Mouse (Mus musculus): Measurements from ENCODE around the gene Ankrd13b. TPM values are rescaled to one million over a fixed set of nuclear protein-coding genes. Genes with fewer than 3 reads are reported as not detected.
"Not testable (repeated sequence)": the region's sequence is repeated elsewhere in the genome, so short reads cannot be mapped to it uniquely, and the experiment has no call there.

The Ankrd13b gene
- 0.37 and 0.67 TPM in 2 replicates for total RNA-seq (2014; rRNA removed)
- 4.8 and 8.0 TPM in 2 replicates for polyA plus RNA-seq (2012; rRNA removed)

- Histone ChIP-seq H3K27me3 (ENCODE audit: control insufficient read depth, insufficient read depth, low read length) (no peaks in the 10 kb centered on the region), H3K36me3 (ENCODE audit: control insufficient read depth, insufficient read depth, low read length) (no peaks in the 10 kb centered on the region)
These were observed at the start of gene Ankrd13b for GRCm38 (mm10) chr11:77489591-77490235. Gene Ankrd13b, minus strand, starts transcription at chr11:77489678.

DNA sequence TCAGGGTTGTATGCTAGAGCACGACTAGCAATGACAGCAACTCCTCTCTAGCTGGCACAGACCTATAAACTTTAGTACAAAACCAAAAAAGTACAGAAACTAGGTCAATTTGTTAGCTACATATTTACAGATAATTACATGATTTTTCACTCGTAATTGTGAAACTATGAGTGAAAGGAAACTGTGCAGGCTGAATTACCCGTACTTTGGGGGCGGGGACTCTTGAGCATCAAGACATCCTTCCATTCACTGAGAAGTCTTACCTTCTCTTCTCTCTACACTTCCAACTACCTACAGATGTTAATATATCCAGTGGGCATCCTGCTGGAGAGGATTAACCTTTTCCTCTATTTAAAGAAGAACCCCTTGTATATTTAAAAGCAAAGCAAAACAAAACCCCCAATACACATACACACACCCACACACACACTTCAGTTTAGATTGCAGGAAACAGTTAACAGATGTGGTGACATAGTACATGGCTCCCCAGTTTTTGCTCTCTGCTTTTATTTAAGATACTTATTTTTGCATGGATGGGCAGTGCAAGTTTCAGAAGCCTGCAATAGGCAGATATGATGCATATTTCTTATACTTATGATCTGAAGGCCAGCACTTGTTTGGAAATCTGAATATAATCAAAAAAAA, 42.8 kb upstream of the Ankrd13b start:
- no peak for DNase-seq (ENCODE audit: extremely low read depth, low read depth, low spot score)
- WGBS = 69% methylated on average over 4 of the region's 4 CpGs
- Histone ChIP-seq H3K27me3 (ENCODE audit: control insufficient read depth, insufficient read depth, low read length) (no peaks in the 10 kb centered on the region), H3K9ac (ENCODE audit: low read depth, low read length) (no peak overlapping the region), H3K79me2 (ENCODE audit: control insufficient read depth, insufficient read depth, low read length) (no peaks in the 10 kb centered on the region), H3K4me3 (ENCODE audit: insufficient read depth, low read depth, low read length) (no peak overlapping the region), H3K27ac (replicated peaks; ENCODE audit: insufficient read depth, low read depth, low read length) (no peak overlapping the region), H3K36me3 (ENCODE audit: control insufficient read depth, insufficient read depth, low read length) (peaks cover 14% of the 10 kb centered on the region), H3K4me1 (ENCODE audit: control insufficient read depth, insufficient read depth, low read length) (no peaks in the 10 kb centered on the region)
- TF ChIP-seq CTCF (IDR thresholded peaks at IDR 0.05; ENCODE audit: low read depth, low read length) = no peak
- TF ChIP-seq POLR2A (IDR thresholded peaks at IDR 0.05; ENCODE audit: extremely low read depth, insufficient read depth, low read length) = no peak

More at GRCm38 (mm10) chr11:77489591-77490235, at the start of gene Ankrd13b:
- Histone ChIP-seq H3K79me2 (ENCODE audit: control insufficient read depth, insufficient read depth, low read length) (peaks cover 3% of the 10 kb centered on the region; the same call in 1 of the 2 replicates), H3K9ac (ENCODE audit: low read depth, low read length) (peak within 1 kb of the TSS; percentile 76), H3K4me1 (ENCODE audit: control insufficient read depth, insufficient read depth, low read length) (peaks cover 16% of the 10 kb centered on the region), H3K27ac (replicated peaks; ENCODE audit: insufficient read depth, low read depth, low read length) (no peak within 1 kb of the TSS), H3K4me3 (ENCODE audit: insufficient read depth, low read depth, low read length) (peak within 1 kb of the TSS; percentile 70)
- peak; percentile 56 for DNase-seq (ENCODE audit: extremely low read depth, low read depth, low spot score)
- 6% methylated on average over 70 of the region's 87 CpGs for WGBS
- no peak for TF ChIP-seq CTCF (IDR thresholded peaks at IDR 0.05; ENCODE audit: low read depth, low read length)
- TF ChIP-seq POLR2A (IDR thresholded peaks at IDR 0.05; ENCODE audit: extremely low read depth, insufficient read depth, low read length) = no peak

GRCm38 (mm10) chr11:77530862-77531261, 41.4 kb upstream of the Ankrd13b start:
- DNase-seq (ENCODE audit: extremely low read depth, low read depth, low spot score) = no peak
- Histone ChIP-seq H3K36me3 (ENCODE audit: control insufficient read depth, insufficient read depth, low read length) (peaks cover 7% of the 10 kb centered on the region), H3K27ac (replicated peaks; ENCODE audit: insufficient read depth, low read depth, low read length) (no peak overlapping the region), H3K9ac (ENCODE audit: low read depth, low read length) (no peak overlapping the region), H3K4me1 (ENCODE audit: control insufficient read depth, insufficient read depth, low read length) (no peaks in the 10 kb centered on the region), H3K4me3 (ENCODE audit: insufficient read depth, low read depth, low read length) (no peak overlapping the region), H3K27me3 (ENCODE audit: control insufficient read depth, insufficient read depth, low read length) (no peaks in the 10 kb centered on the region), H3K79me2 (ENCODE audit: control insufficient read depth, insufficient read depth, low read length) (no peaks in the 10 kb centered on the region)
- WGBS = 94% methylated on average over 2 of the region's 2 CpGs
- TF ChIP-seq CTCF (IDR thresholded peaks at IDR 0.05; ENCODE audit: low read depth, low read length) = no peak
- no peak for TF ChIP-seq POLR2A (IDR thresholded peaks at IDR 0.05; ENCODE audit: extremely low read depth, insufficient read depth, low read length)

DNA sequence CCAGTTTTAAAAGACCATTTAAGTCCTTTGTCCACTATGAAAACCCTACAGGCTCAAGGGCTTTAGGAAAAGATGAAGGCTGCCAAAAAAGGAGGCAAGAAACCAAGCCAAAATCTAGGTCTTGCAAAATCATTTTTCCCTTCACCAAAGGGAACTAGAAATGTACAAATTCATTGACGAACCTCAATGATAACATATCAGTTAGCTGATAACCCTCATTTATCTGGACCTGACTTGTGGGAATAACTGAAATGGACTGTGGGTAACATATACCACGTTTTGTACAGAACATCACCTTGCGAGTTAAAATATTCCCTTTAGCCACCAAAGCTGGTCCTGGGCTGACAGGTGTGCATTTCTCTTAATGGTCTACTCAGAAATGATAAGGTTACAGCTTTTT, 40.2 kb upstream of the Ankrd13b start:
- no peaks in the 10 kb centered on the region for H3K27me3 ChIP-seq (ENCODE audit: control insufficient read depth, insufficient read depth, low read length)
- no peak overlapping the region for H3K9ac ChIP-seq (ENCODE audit: low read depth, low read length)
- H3K4me1 ChIP-seq (ENCODE audit: control insufficient read depth, insufficient read depth, low read length) = no peaks in the 10 kb centered on the region
- TF ChIP-seq POLR2A (IDR thresholded peaks at IDR 0.05; ENCODE audit: extremely low read depth, insufficient read depth, low read length) = no peak
- H3K4me3 ChIP-seq (ENCODE audit: insufficient read depth, low read depth, low read length) = no peak overlapping the region
- WGBS = 55% methylated on average over 3 of the region's 3 CpGs
- no peak overlapping the region for H3K27ac ChIP-seq (replicated peaks; ENCODE audit: insufficient read depth, low read depth, low read length)
- H3K79me2 ChIP-seq (ENCODE audit: control insufficient read depth, insufficient read depth, low read length) = no peaks in the 10 kb centered on the region
- DNase-seq (ENCODE audit: extremely low read depth, low read depth, low spot score) = peak; percentile 50
- peaks cover 2% of the 10 kb centered on the region for H3K36me3 ChIP-seq (ENCODE audit: control insufficient read depth, insufficient read depth, low read length)

- H3K27ac ChIP-seq (replicated peaks; ENCODE audit: insufficient read depth, low read depth, low read length); H3K79me2 ChIP-seq (ENCODE audit: control insufficient read depth, insufficient read depth, low read length); H3K4me1 ChIP-seq (ENCODE audit: control insufficient read depth, insufficient read depth, low read length); H3K36me3 ChIP-seq (ENCODE audit: control insufficient read depth, insufficient read depth, low read length); H3K4me3 ChIP-seq (ENCODE audit: insufficient read depth, low read depth, low read length); H3K9ac ChIP-seq (ENCODE audit: low read depth, low read length); DNase-seq (ENCODE audit: extremely low read depth, low read depth, low spot score); H3K27me3 ChIP-seq (ENCODE audit: control insufficient read depth, insufficient read depth, low read length): not testable (repeated sequence)
- 93% methylated on average over 3 of the region's 3 CpGs for WGBS
These were observed 38.9 kb upstream of the Ankrd13b start for GRCm38 (mm10) chr11:77528420-77528819.

Data from liver, adult 2 months (tissue).